Mouse (Mus musculus) cerebellum, adult 11 months (tissue): ENCODE measurements around the gene Pip4k2c.
"Not testable (repeated sequence)": the region's sequence is repeated elsewhere in the genome, so short reads cannot be mapped to it uniquely, and the experiment has no call there.

Source experiments
- DNase-seq: peaks from one replicate; pipeline ENCODE4 v3.0.0; 2022

The Pip4k2c gene

GRCm38 (mm10) chr10:127208921-127209320 is 2.5 kb downstream of the Pip4k2c start:
- no peak for DNase-seq

DNA sequence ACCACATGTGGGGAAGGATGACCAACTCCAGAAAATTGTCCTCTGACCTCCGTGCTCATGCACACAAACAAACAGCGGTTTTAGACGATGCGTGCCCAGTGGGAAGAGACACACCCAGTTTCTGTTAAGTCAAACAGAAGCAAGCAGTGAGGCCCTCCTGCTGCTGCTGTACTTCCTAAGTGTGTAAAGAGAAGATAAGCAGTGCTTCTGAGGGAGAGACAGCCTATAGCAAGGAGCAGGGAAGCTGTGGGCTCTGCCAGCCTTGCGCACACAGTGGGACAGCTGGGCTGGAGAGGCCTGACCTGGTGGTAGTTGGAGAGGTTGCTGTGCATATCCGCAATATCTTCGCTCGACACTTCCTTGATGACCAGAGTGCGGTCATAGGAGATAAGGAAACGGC is 6.0 kb downstream of the Pip4k2c start:
- DNase-seq, result no peak

- DNase-seq, result no peak
Observed at GRCm38 (mm10) chr10:127204589-127204988, 6.8 kb downstream of the Pip4k2c start.

DNA sequence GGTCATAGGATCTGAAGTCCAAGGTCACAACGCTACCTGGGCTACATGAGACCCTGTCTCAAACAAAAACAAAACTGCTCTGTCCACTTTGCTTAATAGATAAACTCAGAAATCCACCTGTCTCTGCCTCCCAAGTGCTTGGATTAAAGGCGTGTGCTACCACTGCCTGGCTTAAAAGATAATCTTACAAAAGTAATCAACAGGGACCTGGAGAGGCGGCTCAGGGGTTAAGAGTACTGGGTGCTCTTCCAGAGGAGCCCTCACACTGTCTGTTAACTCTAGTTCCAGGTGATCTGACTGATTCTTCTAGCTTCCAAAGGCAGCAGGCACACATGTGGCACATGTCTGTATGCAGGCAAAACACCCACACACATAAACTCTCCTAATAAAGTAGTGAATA is 8.3 kb downstream of the Pip4k2c start:
- DNase-seq, result no peak

- no peak for DNase-seq
Observed at GRCm38 (mm10) chr10:127200279-127200678, 11.1 kb downstream of the Pip4k2c start.

DNA sequence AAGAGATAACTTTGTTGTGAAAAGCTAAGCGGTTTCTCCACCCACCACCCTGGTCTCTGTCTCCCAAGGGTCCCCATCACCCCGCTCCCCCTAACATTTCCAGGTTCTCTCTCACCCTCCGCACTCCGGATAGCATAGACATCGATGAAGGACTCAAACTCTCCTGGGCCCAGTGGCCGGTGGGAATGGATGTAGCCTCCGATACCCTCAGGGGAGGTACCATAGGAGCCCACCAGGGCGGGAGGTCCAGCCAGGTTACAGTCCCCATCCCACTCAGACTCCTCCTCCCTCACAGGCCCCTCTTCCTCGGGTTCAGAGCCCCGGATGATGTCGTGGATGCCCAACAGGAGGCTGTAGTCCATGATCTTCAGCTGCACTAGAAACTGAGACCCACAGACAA is 11.9 kb downstream of the Pip4k2c start:
- no peak for DNase-seq

- DNase-seq, result no peak
Observed at GRCm38 (mm10) chr10:127199068-127199467, 12.3 kb downstream of the Pip4k2c start.

GRCm38 (mm10) chr10:127198492-127198891 is 12.9 kb downstream of the Pip4k2c start:
- DNase-seq, result no peak

- no peak for DNase-seq
Observed at GRCm38 (mm10) chr10:127197505-127198110, 13.8 kb downstream of the Pip4k2c start.

GRCm38 (mm10) chr10:127197104-127197503 is 14.3 kb downstream of the Pip4k2c start:
- no peak for DNase-seq

- DNase-seq, result peak; percentile 51
Observed at GRCm38 (mm10) chr10:127196392-127196791, 15.0 kb downstream of the Pip4k2c start.

- no peak for DNase-seq
Observed at GRCm38 (mm10) chr10:127195328-127196129, 15.9 kb downstream of the Pip4k2c start, which contains the start of gene Dtx3. Gene Dtx3, minus strand, starts transcription at chr10:127195728.

DNA sequence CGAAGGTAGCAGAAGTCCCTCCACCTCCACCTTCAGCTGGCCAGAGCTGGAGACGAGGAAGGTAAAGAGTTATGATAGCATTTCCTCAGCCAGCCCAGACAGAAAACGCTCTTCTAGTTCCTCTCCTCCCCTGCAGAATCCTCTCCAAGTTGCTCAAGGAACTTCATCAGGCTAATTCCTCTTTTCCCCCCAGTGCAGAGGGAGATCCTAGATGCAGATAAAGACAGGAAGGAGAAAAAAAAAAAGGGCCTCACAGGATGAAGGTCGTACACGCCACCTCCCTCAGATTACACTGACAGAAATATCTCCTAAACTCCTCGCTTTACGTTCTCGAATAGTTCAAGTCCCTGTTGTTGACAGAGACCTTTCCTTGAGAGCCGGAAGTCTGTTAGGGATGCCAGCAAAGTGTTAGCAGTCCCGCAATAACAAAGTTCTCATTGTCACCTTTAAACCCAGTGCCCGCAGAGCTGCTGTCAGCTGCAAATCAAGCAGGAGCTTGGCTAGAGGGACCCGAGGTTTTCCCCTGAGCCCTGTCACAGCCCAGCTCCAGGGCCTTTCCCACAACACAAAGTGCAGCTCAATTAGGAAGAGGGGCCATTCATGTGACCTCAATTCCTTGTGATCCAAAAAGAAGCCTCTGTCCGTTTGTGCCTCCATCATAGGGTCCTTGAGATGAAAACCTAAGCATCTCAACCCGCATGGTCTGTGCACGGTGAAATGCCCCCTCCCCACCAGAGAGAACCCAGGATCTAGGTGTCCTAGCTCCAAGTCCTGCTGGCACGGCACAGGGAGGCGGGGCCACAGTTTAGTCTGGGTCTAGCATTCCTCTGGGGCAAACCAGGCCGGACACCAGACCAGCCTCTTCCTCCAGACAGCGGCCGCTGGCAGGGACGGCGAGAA is 16.7 kb downstream of the Pip4k2c start:
- peak; percentile 67 for DNase-seq

GRCm38 (mm10) chr10:127193011-127193410 is 18.4 kb downstream of the Pip4k2c start:
- no peak for DNase-seq

- not testable (repeated sequence) for DNase-seq
Observed at GRCm38 (mm10) chr10:127192057-127192328, 19.4 kb downstream of the Pip4k2c start.

- no peak for DNase-seq
Observed at GRCm38 (mm10) chr10:127191191-127192056, 20.0 kb downstream of the Pip4k2c start.

DNA sequence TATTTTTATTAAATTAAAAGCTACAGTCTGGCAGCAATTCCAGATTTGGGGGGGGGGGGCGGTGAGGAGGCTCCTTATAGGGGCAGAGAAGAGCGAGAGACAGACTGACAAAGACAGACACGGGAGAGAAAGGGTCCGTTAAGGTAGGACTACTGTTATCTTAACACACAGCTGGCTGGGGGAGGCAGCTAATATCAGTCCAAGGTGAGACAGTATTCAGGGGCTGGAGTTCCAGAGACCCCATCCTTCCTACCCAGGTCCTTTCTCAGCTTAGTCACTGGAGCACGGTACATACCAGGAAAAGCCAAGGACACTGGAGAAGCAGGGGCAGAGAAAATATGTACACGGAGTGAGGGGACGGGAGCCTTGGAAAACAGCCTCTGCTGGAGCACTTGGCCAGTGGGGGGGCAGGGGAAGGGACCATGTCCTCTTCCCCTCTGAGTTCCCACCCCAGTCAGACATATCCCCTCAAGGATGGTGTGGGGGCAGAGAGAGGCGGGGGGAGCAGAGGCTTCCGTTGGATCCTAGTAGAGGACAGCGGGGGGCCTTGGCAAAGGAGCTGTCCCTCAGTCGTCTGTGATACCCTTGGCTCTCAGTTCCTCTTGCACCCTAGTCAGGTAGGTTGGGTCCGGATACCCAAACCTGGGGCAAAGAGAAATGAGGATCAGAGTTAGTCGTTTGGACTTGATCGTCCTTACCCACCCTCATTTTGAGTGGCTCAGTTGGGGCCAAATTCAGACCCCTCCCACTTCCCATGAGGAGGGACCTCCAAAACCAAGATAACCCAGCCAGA is 20.8 kb downstream of the Pip4k2c start:
- DNase-seq, result no peak

- no peak for DNase-seq
Observed at GRCm38 (mm10) chr10:127189651-127190381, 21.6 kb downstream of the Pip4k2c start, which contains the start of gene Arhgef25. Gene Arhgef25, minus strand, starts transcription at chr10:127190083.

DNA sequence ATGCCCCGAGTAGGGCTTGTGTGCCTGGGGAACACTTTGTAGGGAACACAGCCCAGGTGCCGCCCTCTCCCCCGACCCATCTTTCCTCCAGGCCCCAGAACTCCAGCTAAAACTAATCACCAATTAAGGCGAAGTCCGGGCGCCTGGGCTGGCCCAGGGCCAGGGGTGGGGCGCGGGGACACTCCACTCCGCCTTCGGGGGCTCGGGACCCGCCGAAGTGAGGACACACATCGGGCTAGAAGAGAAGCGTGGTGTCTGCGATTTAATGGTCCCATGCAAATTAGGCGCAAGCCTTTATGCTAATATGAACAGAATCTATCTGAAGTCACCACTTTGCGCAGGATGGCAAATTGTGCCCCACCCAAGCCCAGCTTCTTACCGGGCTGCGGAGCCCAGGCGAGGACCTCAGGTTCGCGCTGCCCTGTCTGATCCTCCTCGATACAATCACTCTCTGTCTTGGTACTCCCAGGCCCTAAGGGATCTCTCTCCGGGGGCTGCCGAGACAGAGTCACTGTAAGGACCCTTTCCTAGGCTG is 22.2 kb downstream of the Pip4k2c start:
- DNase-seq, result peak; percentile 55

GRCm38 (mm10) chr10:127188465-127189115 is 22.8 kb downstream of the Pip4k2c start:
- DNase-seq, result peak; percentile 70
